Comparison of ENCODE assay signal across 8 mouse cellular contexts in genomic region chr12:79006478-79007125, GRCm38 (mm10). TPM values are rescaled to one million over a fixed set of nuclear protein-coding genes. Genes with fewer than 3 reads are reported as not detected.
A peak's percentile ranks its signal among the peaks of the same experiment; 100 is the strongest.
DNase-seq lines count a peak whose midpoint lies in the region; ATAC-seq and TF ChIP-seq lines count a peak whose summit lies in the region.

No protein-coding gene starts in this region.

- no peak for TF ChIP-seq EP300 in MEL (IDR thresholded peaks at IDR 0.05; ENCODE audit: low read depth in 1 of 2, low read length in 2 of 2)

- H3K4me3 ChIP-seq in MEL (ENCODE audit: control insufficient read depth in 1 of 2, insufficient read depth in 1 of 2, low read depth in 2 of 2, low read length in 2 of 2), result peak overlapping the region; percentile 92 to 98
- peak overlapping the region; percentile 82 for H3K4me3 ChIP-seq in hindbrain, embryonic 10.5 days

- under 1% methylated on average over 52 of the region's 53 CpGs for WGBS in hindbrain, embryonic 10.5 days

- TF ChIP-seq POLR2A in MEL (IDR thresholded peaks at IDR 0.05; ENCODE audit: control insufficient read depth in 1 of 2, insufficient read depth in 1 of 2, low read depth in 1 of 2, low read length in 2 of 2, poor library complexity in 1 of 2), result 0 out of 4 replicates have a peak, but pooled peaks of 1 of the 2 experiments have one; percentile 0

- no peaks in the 10 kb centered on the region for H3K9me3 ChIP-seq in MEL (replicated peaks; ENCODE audit: insufficient read depth, low read length)
- H3K9me3 ChIP-seq in hindbrain, embryonic 10.5 days, result no peaks in the 10 kb centered on the region

- H3K27me3 ChIP-seq in MEL (ENCODE audit: control insufficient read depth in 1 of 2, insufficient read depth in 2 of 2, low read length in 2 of 2), result no peaks in the 10 kb centered on the region
- peaks cover 36% of the 10 kb centered on the region for H3K27me3 ChIP-seq in hindbrain, embryonic 10.5 days (ENCODE audit: insufficient read depth, poor library complexity, severe bottlenecking)

- H3K4me1 ChIP-seq in MEL (ENCODE audit: control insufficient read depth in 1 of 2, insufficient read depth in 2 of 2, low read length in 2 of 2), result peaks cover 2 to 15% of the 10 kb centered on the region in 2 experiments; a peak in 3 of 4 replicates
- peaks cover 12% of the 10 kb centered on the region for H3K4me1 ChIP-seq in hindbrain, embryonic 10.5 days (replicated peaks)

- peak; percentile 72 for ATAC-seq in frontal cortex, adult (ENCODE audit: low TSS enrichment)

- H3K79me2 ChIP-seq in MEL (ENCODE audit: control insufficient read depth, insufficient read depth, low read length, poor library complexity), result peaks cover 4% of the 10 kb centered on the region; the same call in 1 of the 2 replicates

- H3K36me3 ChIP-seq in MEL (ENCODE audit: control insufficient read depth in 1 of 2, insufficient read depth in 2 of 2, low read length in 2 of 2), result peaks cover 0 to 12% of the 10 kb centered on the region in 2 experiments; a peak in 2 of 4 replicates
- H3K36me3 ChIP-seq in hindbrain, embryonic 10.5 days, result no peaks in the 10 kb centered on the region

- DNase-seq in MEL (ENCODE audit: low read depth, low spot score), result peak; percentile 70
- peak; percentile 81 to 82 for DNase-seq in cerebellum, adult 18-20 months
- DNase-seq in hindbrain, embryonic 10.5 days (ENCODE audit: low spot score), result peak; percentile 65
- peak; percentile 57 to 63 for DNase-seq in layer of hippocampus, postnatal 14 days (ENCODE audit: low spot score in 2 of 2)
- DNase-seq in lung, postnatal 25 days (ENCODE audit: low spot score), result peak; percentile 61
- peak; percentile 84 for DNase-seq in retina, postnatal 1 day
- DNase-seq in urinary bladder, postnatal 25 days (ENCODE audit: low spot score), result peak; percentile 40

- peak overlapping the region; percentile 91 for H3K9ac ChIP-seq in MEL (ENCODE audit: control insufficient read depth, low read depth, low read length, poor library complexity, severe bottlenecking)

- peak; percentile 47 to 64 (median 51) for TF ChIP-seq CTCF in MEL (IDR thresholded peaks at IDR 0.05 in 2 of 3, conservative IDR thresholded peaks at IDR 0.05 in 1 of 3; ENCODE audit: control insufficient read depth in 1 of 3, insufficient read depth in 1 of 3, low read depth in 2 of 3, low read length in 3 of 3, poor library complexity in 1 of 3, severe bottlenecking in 1 of 3)

- peak overlapping the region; percentile 21; the same call in 1 of the 2 replicates for H3K27ac ChIP-seq in MEL (ENCODE audit: control insufficient read depth, low read depth, low read length)
- peak overlapping the region; percentile 87 for H3K27ac ChIP-seq in hindbrain, embryonic 10.5 days

- TF ChIP-seq RAD21 in MEL (IDR thresholded peaks at IDR 0.05; ENCODE audit: low read depth, low read length), result no peak

TF ChIP-seq in MEL, 35 proteins besides CTCF, POLR2A, EP300 and RAD21:
- TF ChIP-seq JUND (IDR thresholded peaks at IDR 0.05; ENCODE audit: low read depth, low read length) (no peak), SMC3 (IDR thresholded peaks at IDR 0.05; ENCODE audit: low read depth, low read length) (peak; percentile 23; the same call in 1 of the 2 replicates), NELFE (IDR thresholded peaks at IDR 0.05; ENCODE audit: low read depth, low read length) (no peak; the same call in 1 of the 2 replicates), ETS1 (IDR thresholded peaks at IDR 0.05; ENCODE audit: low read depth, low read length) (0 out of 2 replicates have a peak, but pooled peaks have one; percentile 11), MXI1 (IDR thresholded peaks at IDR 0.05; ENCODE audit: low read depth, low read length) (0 out of 2 replicates have a peak, but pooled peaks have one; percentile 28)

RNA-seq across cellular contexts. Expression of gene Tmem229b, which starts 0.8 kb away (rescaled TPM):
- 13.5 and 13.8 TPM in 2 replicates for total RNA-seq in MEL (2012; rRNA removed)
- 10 to 100 TPM in 1 of 2 experiments, not detected in 1; 20.5 TPM for polyA plus RNA-seq in MEL (2012; ENCODE audit: insufficient read depth in 1 of 2, insufficient read length in 2 of 2, low read depth in 1 of 2, low replicate concordance in 2 of 2, missing spikeins in 1 of 2)
- 4.5 and 7.3 TPM in 2 replicates for polyA plus RNA-seq in hindbrain, embryonic 10.5 days (2016; fragmentation: Nextera tagmentation; extraction: Ambion mirVana)
- 10 to 100 TPM; 74.6 to 80.0 TPM for total RNA-seq in layer of hippocampus, postnatal 14 days (2021)

RNA-seq across cellular contexts. Expression of gene Plekhh1, which starts 22.4 kb away (rescaled TPM):
- total RNA-seq in MEL (2012; rRNA removed), result 0.35 and 0.39 TPM in 2 replicates
- polyA plus RNA-seq in MEL (2012; ENCODE audit: insufficient read depth in 1 of 2, insufficient read length in 2 of 2, low read depth in 1 of 2, low replicate concordance in 2 of 2, missing spikeins in 1 of 2), result 1 to 10 TPM in 1 of 2 experiments, not detected in 1; 2.3 TPM
- polyA plus RNA-seq in hindbrain, embryonic 10.5 days (2016; fragmentation: Nextera tagmentation; extraction: Ambion mirVana), result 6.7 TPM in 2 replicates
- total RNA-seq in layer of hippocampus, postnatal 14 days (2021), result 10 to 100 TPM in 1 of 2 experiments, 1 to 10 TPM in 1; 8.5 to 11.4 TPM

Comparison
In these comparisons a context has a peak if more than half of its experiments do, and no peak if none do; other contexts are left out.
1. Peak in every context shown above with its lines: DNase-seq, ATAC-seq, H3K4me3 ChIP-seq and H3K27ac ChIP-seq.